Mouse (Mus musculus): ENCODE measurements at regions not wholly inside any gene's neighbourhood (a gene's known extent, or its start where the extent isn't known, plus 50 kb on each side); places are given as distances from the start of the nearest gene placed in this dataset.

DNA sequence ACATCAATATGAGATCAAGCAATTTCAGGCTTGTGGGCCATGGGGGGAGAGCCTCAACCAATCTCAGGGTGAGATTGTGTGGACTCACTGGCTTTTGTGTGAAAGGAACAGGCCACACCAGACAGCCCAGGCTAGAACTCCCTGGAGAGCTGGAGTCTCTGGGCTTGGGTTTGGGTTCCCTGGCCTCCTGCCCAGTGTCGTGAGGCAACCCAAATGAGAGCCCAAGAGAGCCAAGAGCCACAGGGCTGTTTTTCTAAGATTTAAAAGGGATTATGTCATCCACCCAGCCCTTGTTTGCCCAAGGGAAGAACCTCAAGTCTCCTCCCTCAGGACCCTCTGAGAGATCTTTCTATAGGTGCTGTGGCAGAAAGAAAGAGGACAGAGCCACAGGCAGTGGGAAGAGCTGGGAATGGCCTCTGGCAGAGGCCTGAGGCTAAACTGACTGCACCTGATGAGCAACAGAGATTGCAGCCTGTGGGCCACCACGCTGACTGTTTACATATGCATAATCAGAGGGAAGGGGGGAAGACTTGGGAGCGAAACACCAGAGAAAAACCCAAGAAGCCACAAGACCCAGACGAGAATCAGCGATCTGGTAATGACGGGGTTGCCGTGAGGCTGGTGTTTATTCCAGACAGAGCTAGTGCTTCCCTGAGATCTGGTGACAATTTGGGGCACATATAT lies 92.1 kb downstream of the Bcl2l11 start:
- DNase-seq (ENCODE audit: low spot score), result no peak

DNA sequence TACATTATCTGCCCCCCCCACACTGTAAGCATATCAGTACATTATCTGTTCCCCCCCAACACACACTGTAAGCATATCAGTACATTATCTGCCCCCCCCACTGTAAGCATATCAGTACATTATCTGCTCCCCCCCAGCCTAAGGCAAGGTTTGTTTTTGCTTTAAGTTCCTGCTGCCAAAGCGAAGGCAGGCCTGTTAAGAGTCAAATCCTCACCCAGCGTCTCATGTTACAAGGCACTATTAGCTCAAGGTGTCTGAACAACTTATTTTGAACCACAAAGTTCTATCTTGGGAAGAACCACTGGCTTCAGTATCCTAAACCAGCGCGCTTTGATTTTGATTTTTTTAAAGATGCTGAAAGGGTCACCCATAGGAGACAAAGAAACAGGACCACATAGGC lies 93.1 kb downstream of the Bcl2l11 start:
- no peak for DNase-seq (ENCODE audit: low spot score)

DNA sequence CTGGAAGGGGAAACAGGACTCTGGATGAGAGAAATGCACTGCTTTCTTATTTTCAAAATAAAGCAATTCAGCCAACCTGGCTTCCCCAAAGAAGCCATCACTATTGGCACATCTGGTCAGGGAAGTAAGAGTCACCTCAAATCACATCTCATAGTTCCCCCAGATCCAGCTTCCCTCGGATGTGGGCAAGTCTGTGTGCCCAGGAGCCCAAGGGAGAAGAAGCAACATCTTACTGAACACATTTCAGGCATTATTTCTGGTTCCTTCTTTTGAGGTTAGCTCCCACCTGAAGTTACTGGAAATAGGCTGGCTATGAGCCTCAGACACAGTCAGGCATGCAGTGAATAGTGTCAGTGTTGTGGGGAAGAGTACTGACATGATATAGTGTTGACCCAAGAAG lies 95.2 kb downstream of the Bcl2l11 start:
- DNase-seq (ENCODE audit: low spot score), result no peak

DNA sequence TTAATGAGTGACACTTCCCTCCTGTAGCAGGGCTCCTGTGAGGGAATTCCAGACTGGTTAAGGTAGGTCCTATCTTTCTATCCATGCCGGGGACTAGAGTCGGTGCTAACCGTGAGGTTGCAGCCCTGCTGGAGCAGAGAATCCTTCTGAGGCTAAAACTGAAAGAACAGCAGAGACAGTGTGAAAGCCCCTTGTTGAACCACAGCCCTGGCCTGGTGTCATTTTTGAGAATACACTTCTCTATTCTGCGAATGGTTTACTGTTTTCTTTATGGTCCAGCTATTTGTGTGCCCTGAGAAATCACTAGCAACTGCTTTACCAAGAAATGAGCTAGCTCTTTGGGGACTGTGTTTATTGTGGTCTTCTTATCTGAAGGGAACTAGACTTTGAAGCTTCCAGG lies 95.8 kb downstream of the Bcl2l11 start:
- DNase-seq (ENCODE audit: low spot score), result no peak

DNA sequence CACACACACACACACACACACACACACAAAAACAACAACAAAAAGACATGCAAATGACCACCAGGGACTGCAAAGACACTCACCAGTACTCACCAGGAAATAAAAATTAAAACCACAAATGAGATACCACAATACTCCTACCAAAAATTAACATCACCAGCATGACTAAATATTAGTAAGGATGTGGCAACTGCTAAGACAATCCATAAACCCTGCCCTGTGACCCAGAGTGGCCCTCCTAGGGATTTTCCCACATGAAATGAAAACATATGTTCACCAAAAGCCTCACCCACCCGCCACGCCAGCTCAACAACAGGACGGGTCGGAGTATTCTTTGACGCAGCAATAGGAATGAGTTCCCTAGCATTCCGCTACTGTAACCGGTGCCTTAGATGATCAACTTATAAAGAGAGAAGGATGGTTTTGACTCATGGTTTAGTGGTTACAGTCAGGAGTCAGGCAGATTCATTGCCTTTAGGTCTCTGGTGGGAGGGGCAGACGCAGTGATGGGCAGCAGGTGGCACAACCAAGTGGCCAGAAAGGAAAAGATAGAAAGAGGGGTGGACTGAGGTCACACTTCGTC lies 100.7 kb downstream of the Bcl2l11 start:
- no peak for DNase-seq (ENCODE audit: low spot score)

DNA sequence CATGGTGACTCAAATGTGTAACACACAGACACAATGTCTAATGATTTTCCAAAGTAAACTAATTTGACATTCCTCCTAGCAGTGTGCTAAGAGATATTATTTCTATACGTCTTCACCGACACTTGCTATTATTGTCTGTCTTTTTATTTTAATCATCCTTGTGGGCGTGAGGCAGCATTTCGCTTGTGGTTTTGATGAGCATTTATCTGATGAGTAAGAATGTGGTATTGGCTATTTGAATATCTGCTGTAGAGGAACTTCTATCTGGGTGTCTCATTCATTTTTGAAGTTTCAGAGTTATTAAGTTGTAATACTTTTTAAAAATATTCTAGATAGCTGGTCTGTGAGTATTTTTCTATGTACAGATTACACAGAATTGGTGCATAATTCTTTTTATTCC lies 103.9 kb downstream of the Bcl2l11 start:
- no peak for DNase-seq (ENCODE audit: low spot score)

DNA sequence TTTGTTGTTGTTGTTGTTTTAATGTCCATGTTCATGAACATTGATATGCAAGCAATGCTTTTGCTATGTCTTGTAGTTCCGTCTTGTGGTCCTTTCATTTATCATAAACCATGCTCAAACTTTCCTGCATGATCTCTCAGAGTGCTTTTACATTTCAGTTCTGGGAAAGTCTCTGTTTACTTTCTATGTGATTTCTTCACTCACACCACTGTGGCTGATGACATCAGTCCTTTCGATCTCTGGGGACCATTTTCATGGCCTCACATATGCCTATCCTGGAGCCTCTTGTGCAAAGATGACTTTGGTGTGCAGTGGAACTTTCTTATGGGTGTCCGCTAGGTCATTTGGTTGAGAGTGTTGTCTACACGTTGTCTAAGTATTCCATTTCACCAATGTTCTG lies 105.1 kb downstream of the Bcl2l11 start:
- DNase-seq (ENCODE audit: low spot score), result no peak

DNA sequence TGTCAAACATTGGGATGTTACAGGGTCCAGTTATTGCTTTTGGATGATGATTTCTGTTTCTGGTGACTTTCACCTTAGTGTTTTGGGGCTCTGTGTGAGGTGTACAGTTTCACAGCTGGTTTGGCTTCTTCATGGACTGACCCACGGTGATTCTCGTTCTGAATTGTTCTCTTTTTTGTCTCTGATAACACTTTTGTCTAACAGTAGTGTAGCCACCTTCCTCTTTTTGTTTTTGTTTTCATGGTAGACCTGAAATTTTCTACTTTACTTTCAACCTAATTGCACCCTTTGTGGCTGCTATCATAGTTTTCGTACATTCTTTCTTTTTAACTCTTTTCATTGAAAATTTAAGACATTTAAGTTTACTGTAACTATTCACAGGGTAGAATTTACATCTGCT lies 105.5 kb downstream of the Bcl2l11 start:
- DNase-seq (ENCODE audit: low spot score), result no peak

DNA sequence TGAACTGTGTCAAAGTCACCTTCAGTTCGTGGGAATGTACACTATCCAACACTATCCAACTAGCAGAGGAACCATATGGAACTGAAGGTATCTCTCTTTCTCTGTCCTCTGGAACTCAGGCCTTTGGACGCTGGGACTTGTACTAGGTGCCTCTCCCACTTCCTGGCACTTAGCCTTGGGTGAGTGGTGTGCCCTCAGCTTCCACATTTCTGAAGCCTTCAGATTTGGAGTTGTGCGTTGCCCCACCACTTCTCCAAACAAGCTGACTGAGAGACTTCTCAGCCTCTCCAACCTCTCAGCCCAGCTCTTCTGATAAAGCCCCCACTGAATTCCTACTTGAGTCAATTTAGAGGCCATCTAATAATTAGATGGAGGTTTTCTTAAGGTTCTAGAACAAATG lies 106.2 kb downstream of the Bcl2l11 start:
- no peak for DNase-seq (ENCODE audit: low spot score)

DNA sequence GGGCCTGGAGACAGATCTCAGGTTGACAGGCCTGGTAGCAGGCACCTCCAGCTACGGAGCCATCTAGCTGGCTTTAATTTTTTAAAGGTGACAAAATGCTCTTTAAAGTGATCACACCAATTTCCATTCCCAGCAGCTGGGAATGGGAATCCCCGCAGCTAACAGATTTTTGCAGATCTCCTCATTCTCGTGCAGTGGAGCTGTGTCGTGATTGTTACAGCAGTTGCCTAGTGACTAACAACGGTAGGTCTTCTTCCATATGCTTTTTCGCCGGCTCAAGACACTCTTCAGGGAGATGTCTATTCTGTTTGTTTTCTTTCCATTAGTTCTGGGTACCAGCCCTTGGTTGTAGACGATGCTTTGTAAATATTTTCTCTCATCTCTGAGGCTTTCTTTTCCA lies 109.3 kb downstream of the Bcl2l11 start:
- no peak for DNase-seq (ENCODE audit: low spot score)

DNA sequence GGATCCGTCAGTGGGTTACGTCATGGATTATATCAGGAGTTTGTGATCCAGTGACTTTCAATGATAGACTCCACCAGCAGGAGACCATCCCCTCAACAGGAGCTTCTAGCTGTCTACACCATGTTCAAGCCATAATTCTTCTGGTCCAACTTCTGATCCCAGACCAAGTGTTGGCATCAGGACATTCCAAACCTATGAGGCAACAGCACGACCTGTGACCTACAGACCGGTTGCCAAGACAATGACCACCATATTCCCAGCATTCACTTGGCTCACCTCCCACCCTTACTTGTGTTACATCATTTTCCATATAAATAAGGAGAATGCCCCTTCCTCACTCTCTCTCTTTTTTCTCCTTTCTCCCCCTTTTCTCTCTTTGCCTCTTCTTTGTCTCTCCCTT lies 113.6 kb downstream of the Bcl2l11 start:
- DNase-seq (ENCODE audit: low spot score), result no peak

DNA sequence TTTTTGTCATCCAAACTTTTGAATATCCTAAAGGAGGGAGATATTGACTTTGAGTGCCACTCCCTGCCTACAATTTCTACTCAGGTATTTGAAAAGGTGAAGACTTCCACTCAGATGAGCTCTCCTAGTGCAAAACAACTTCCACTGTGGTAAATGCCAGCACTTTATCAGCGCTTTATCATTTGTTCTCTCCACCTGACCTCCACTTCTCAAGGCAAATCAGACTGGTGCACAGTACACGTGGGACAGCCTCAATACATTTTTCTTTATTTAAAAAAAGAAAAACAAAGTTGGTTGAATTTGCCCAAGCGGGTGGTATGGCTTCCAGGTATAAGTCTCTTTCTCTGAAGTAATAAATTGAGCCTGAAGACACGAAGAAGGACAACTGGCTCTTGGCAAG lies 114.2 kb downstream of the Bcl2l11 start:
- no peak for DNase-seq (ENCODE audit: low spot score)

DNA sequence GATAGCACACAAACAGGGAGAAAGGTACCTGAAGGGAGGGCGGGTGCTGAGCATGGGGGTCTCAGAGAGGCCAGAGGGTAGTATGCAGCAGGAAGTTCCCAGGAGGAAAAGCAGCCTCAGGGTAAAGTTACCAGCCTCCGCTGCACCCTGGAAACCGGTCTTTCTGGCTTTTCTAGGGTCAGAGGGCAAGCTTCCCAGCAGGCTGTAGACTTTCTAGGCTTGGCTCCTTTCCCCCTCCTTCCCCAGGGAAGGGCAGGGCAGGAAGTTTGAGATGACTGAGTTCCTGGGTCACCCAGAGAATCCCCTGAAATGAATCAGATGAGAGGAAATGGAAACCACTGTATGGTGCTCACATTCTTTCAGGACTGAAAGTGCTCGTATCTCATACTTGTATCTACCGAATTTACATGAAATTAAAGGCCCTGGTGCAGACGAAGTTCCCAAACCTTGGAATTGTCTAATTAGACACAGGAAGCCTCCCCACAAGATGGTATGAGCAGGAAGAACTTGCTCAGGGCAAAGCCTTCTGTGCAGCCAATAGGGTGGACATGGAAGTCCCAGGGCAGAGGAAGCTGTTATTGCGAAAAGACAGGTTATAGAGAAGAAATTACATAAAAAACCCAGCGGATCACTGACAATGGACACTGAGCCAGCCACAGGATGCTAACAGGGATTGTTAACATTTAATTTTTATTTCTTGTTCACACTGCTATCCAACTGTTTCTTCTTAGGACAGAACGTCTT lies 114.9 kb downstream of the Bcl2l11 start:
- DNase-seq (ENCODE audit: low spot score), result no peak

DNA sequence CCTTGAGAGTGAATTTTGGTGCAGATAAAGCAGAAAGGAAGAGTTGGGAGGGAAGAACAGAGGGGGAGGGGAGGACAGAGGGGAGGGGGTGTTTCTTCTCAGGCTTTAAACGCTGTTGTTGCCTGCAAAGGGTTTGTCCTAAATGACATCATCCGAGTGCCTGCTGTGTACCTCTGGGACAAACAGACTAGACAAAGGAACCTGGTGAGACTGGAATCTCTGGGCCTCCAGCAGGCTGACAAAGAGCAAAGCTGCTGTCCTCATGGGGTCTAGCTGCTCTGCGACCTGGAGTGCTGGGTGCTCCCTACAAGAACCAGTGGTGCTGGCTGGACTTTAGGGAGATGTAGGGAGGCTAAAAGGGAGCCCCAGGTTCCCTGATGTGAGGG lies 115.4 kb downstream of the Bcl2l11 start:
- DNase-seq (ENCODE audit: low spot score), result no peak

DNA sequence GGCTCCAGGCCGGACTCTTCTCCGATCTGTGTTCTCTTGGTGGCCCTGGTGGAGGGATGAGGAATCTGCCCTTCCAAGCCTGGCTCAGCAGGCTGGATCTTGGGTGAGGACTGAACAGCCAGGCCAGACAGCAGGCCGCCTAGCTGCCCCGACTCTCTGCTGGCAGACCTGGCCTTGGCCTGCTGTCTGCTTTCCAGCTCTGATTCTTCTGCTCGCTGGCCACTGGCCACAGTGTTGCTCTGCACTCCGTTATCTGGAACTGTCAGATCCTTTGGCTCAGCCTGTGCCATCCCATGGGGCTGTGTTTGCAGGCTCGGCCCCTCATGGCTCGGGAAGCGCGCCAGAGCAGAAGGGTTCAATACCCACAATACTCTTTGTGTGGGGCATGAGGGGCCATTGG lies 119.7 kb downstream of the Bcl2l11 start:
- DNase-seq (ENCODE audit: low spot score), result peak; percentile 78

DNA sequence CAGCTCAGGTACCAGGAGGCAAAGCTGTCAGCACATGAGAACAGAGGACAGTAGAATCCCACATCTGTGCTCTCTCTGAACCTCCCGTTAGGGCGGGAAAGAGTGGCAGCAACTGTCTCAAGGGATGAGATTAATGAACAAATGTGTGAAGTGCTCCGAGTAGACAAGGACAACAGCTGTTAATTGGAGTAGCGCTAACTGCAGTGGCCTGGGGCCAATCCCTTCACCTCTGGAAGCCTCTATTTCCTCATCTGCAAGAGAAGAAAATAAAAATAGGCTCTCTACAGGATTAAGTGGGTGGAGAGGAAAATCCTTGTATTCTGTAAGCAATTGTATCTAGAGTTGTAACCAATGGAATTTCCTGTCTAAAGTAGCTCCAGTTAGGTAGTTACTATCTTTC lies 122.1 kb downstream of the Bcl2l11 start:
- DNase-seq (ENCODE audit: low spot score), result no peak

DNA sequence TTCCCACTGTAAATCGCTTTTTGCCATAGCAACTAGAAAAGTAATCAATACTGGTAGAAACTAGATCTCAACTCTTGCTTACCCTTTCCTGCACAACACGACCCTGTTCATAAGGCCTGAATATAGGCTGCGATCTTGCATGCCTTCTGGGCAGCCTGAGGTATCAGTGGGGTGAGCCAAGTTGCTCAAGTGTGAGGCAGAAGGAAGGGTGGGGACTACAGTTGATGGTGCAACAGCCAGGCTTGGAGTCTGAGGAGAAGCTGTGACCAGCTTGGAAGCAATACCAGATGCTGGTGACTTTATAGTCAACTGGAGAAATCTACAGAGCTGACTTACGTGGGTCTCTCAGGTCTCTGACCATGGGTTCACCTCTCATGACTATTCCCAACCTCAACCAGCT lies 123.3 kb downstream of the Bcl2l11 start:
- no peak for DNase-seq (ENCODE audit: low spot score)

DNA sequence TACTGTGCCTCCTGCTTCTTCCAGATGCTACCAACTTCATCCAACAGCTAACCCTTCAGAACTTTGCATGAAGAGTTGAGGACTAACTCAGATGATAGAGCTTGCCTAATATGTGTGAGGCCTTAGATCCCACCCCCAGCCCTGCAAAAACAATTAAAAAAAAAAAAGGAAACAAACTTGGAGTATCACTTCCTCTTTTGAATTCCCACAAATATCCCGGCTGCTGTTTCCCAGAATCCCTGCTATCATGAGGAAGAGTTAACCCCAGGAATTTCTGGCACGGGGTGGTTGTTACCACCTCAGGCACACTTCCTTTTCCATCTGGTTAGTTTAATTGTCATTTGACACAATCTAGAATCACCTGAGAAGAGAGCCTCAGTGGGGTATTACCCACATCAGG lies 123.8 kb downstream of the Bcl2l11 start:
- DNase-seq (ENCODE audit: low spot score), result no peak

DNA sequence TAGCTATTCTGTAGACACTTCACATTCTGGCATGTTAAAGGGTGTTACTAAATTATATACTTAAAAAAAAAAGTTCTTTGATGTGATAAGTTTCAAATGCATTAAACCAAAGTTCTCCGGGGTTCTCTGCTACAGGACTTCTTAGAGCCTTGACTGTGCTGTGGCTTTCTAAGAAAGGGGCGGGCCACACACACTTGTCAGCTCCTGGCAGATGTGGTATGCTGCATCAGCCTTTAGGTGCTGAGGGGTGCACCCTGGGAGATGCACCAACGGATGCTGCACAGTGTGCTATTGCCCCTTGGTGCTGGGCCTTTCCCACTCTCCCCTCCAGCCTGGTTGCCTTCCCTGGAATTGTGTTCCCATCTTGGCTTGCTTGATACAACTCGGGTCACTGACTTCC lies 125.0 kb downstream of the Bcl2l11 start:
- DNase-seq (ENCODE audit: low spot score), result no peak

DNA sequence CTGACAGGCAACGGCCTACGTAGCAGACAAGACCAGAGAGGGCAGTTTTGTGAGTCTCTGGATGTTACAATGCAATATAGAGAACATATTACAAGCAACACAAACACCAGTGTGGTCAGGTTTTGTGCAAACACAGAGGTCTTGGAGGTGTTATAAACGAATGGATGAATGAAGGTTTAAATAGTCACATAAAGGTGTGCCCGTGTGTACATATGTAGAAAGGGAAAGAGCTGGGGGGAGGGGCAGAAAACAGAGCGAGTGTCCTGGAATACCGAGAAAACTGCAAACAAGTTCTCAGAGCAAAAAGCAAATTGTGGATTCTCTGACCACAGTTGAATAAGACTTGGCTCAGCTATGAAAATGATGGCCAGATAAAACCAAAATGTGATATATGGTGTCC lies 130.8 kb downstream of the Bcl2l11 start:
- no peak for DNase-seq (ENCODE audit: low spot score)

DNA sequence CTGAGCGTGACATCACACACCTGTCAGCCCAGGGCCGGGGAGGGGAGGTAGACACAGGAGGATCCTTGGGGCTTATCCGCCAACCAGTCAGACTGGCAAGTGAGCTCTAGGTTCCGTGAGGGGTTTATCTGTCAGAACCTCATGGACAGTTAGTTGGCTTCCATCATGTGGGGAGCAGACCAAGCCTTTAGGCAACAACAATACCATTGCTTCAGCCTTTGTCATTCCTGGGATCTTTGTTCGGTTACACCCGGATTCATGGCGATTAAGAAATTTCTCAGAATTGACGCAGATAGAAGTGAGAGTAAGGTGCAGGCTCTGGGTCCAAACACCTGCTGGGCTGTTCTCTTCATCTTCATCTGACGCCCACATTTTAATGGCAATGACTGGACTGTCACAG lies 131.4 kb downstream of the Bcl2l11 start:
- DNase-seq (ENCODE audit: low spot score), result no peak

DNA sequence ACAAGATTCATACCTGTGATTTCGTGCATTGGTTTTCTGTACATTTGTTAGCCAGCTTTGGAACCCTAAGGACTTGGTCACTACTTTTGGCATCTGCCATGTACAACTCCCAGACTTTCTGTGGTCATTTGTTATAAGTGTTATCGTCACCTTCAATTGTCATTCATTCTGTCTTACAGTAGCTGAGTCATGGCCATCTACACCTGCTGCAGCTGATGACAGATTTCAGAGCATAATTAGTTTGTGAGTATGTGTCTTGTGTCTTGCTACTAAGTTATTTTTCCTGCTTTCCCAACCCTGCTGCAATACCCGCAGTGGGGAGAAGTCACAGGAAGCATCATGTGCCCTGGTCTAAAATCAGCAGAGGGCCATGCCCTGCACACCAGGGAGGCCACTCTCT lies 138.0 kb downstream of the Bcl2l11 start:
- no peak for DNase-seq (ENCODE audit: low spot score)

Measured in testis, postnatal 10 days (tissue).